Mouse (Mus musculus): Measurements from ENCODE around the gene Gfap. TPM values are rescaled to one million over a fixed set of nuclear protein-coding genes. Genes with fewer than 3 reads are reported as not detected.

Gene Gfap
- total RNA-seq (2023), result not detected

DNA sequence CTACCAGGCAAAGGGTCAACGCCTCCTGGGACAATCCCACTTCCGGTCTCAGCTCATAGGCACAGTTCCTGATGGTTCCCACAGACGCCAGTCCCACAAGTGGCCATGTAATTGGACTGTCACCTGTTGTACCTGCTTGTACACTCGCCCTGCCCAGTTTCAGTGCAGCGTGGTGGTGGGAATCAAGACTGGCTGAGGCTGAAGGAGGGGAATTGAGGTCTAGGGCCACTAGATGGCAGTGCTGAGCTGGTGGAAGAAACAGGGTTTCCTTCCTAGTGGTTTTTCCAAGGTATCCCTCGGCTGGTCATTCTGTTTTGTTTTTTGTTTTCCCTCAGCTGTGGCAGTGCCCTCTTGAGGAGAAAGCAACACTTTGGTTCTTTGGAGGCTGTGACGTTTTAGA, at the start of gene Gfap:
Gene Gfap (minus strand): TSS at position 150 of the 400 bp plus-strand sequence.

GRCm38 (mm10) chr11:102946265-102946991, 45.7 kb upstream of the Gfap start, which contains the start of gene C1ql1:
Gene C1ql1 (minus strand): TSS chr11:102946688.

GRCm38 (mm10) chr11:102924557-102925350, 24.0 kb upstream of the Gfap start, which contains the start of gene Kif18b:
Gene Kif18b (minus strand): TSS chr11:102925124.

DNA sequence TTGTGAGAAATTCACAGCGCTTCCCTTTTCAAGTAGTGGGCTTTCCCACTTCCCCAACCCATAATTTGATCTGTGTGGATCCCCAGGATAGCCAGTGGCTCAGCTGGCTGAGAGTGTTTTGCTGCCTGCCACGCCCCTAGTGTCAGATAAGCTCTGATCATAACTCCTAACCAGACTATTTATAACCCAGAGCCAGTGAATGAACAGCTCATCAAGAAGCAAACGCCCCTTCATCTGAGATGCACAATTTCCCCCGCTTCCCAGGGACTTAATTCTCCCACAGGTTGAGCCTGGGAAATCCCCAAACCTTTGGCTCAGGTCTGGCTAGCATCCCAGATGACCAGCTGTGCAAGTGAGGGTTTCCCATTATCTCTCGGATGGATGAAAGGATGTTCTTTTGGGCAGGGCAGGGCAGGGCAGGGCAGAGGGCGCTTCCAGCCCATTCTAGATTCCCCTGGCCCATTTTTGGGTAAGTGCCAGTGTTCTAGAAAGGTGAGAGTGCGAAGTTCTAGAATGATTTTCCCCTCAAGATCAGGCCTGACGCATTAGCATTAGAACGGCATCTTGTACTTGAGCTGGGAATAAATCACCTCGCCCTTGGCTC, 16.0 kb downstream of the Gfap start, which contains the start of gene Fam187a:
Gene Fam187a (plus strand): TSS at position 554 of the 604 bp plus-strand sequence.

DNA sequence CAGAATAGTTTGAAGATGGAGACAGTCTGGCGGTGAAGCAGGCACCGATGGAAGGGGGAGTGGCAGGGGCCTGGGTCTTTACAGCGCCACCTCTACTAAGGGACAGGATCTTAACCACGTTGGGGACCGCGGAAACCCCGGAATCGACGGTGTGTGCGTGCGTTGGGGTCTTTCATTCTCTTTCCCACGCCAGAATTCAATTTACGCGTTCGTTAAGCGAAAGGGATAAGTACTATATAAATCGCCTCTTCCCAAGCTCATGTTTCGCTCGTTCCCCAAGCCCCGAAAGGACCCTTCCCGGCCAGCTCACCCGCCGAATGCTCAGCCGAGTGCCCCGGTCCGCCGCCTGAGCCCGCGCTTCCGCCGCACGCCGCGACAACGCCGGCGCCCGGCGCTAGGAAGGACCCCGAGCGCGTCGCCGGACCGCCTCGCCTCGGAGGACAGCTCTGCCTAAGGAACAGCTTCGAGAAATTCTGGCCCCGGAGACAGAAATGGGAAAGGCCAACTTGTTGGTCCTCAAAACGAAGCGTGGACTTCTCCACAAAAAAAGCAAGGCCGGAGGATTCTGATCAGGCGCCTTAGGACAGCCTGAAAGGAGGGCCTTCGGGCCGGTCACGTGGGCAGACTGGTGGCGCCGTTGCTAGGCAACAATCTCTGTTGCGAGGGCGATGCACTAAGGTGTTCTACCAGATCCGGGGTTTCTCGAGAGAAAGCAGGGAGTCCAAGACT, 20.0 kb downstream of the Gfap start, which contains the start of the genes Eftud2 and Ccdc103:
Gene Eftud2 (minus strand): TSS at position 401 of the 729 bp plus-strand sequence.
Gene Ccdc103 (plus strand): TSS at position 620 of the 729 bp plus-strand sequence.

Other genes starting within 250 kb of the Gfap start
- gene Meioc, start 237.2 kb downstream of the Gfap start, total RNA-seq (2023), result not detected
- gene Ccdc43, start 203.1 kb downstream of the Gfap start, total RNA-seq (2023), result 10 to 100 TPM; 21.1 TPM
- gene Adam11, start 139.5 kb downstream of the Gfap start, total RNA-seq (2023), result 1 to 10 TPM; 4.0 to 4.2 TPM
- not detected for gene Gjc1, start 81.2 kb downstream of the Gfap start, total RNA-seq (2023)
- gene Higd1b, start 65.1 kb downstream of the Gfap start, total RNA-seq (2023), result not detected
- 10 to 100 TPM; 80.3 to 82.1 TPM for gene Eftud2, start 19.9 kb downstream of the Gfap start, total RNA-seq (2023)
- not detected for gene Ccdc103, start 19.7 kb downstream of the Gfap start, total RNA-seq (2023)
- not detected for gene Fam187a, start 15.7 kb downstream of the Gfap start, total RNA-seq (2023)
- under 1 TPM; 0.18 to 0.97 TPM for gene Kif18b, start 24.2 kb upstream of the Gfap start, total RNA-seq (2023)
- gene C1ql1, start 45.8 kb upstream of the Gfap start, total RNA-seq (2023), result not detected
- gene Nmt1, start 127.3 kb upstream of the Gfap start, total RNA-seq (2023), result 10 to 100 TPM; 89.9 to 97.1 TPM
- 10 to 100 TPM; 30.5 to 33.0 TPM for gene Dcakd, start 127.4 kb upstream of the Gfap start, total RNA-seq (2023)
- gene Plcd3, start 200.7 kb upstream of the Gfap start, total RNA-seq (2023), result under 1 TPM; 0.68 to 0.73 TPM
- 10 to 100 TPM; 21.4 to 24.6 TPM for gene Acbd4, start 200.8 kb upstream of the Gfap start, total RNA-seq (2023)
- 10 to 100 TPM; 47.5 to 61.8 TPM for gene Hexim1, start 215.3 kb upstream of the Gfap start, total RNA-seq (2023)
- 1 to 10 TPM; 2.7 to 3.8 TPM for gene Hexim2, start 231.5 kb upstream of the Gfap start, total RNA-seq (2023)

All from monocyte, adult 59 days (primary cell).